ENCODE assay signal across 22 mouse cellular contexts in the genomic region with DNA sequence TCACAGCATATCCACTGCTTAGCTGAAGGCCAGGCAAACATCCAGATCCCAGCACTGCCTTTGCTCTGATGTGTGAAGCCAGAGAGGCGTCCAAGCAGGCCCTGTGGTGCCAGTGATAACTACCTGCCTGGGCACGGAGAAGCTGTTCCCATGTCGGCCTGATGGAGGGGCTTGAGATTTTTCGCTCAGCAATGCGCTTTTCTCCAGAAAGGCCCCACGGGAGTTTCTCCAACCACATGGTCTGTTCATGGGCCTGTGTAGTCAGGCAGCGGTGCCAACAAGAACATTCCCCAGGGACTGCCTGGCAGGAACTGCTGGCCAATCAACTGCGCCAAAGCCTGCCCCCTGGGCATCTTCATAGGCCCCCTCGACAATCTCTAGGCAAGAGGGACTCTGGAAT.
DNase-seq lines count a peak whose midpoint lies in the region; ATAC-seq and TF ChIP-seq lines count a peak whose summit lies in the region.
"Had no signal": no experiment of that assay in that cellular context is flagged by ENCODE, and none has a peak within 500 bp of the region (broad histone marks: within the 10 kb centered on the region; RNA-seq: fewer than 3 reads in every experiment).

No protein-coding gene starts in this region.

- 38% methylated on average over 9 of the region's 9 CpGs for WGBS in hindbrain, postnatal 0 days
- WGBS in hindbrain, embryonic 11.5 days: 89% methylated on average over 9 of the region's 9 CpGs

- H3K4me3 ChIP-seq in hindbrain, postnatal 0 days (ENCODE audit: low read length): no peak overlapping the region
- H3K4me3 ChIP-seq in hindbrain, embryonic 11.5 days (ENCODE audit: low read depth, low read length): no peak overlapping the region
- H3K4me3 ChIP-seq: embryonic facial prominence, embryonic 12.5 days; forebrain, embryonic 13.5 days; heart, embryonic 10.5 days; liver, embryonic 12.5 days; midbrain, embryonic 15.5 days; myocyte; neural tube, embryonic 13.5 days had no signal

- H3K36me3 ChIP-seq in hindbrain, postnatal 0 days (ENCODE audit: insufficient read depth, low read length): no peaks in the 10 kb centered on the region
- no peaks in the 10 kb centered on the region for H3K36me3 ChIP-seq in hindbrain, embryonic 11.5 days (ENCODE audit: control insufficient read depth, insufficient read depth, low read length)
- H3K36me3 ChIP-seq: embryonic facial prominence, embryonic 12.5 days; heart, embryonic 10.5 days; liver, embryonic 12.5 days; midbrain, embryonic 15.5 days; neural tube, embryonic 13.5 days had no signal

- no peaks in the 10 kb centered on the region for H3K9me3 ChIP-seq in hindbrain, postnatal 0 days (ENCODE audit: low read length)
- no peaks in the 10 kb centered on the region for H3K9me3 ChIP-seq in hindbrain, embryonic 11.5 days (ENCODE audit: control insufficient read depth, low read length)
- H3K9me3 ChIP-seq: embryonic facial prominence, embryonic 12.5 days; forebrain, embryonic 13.5 days; heart, embryonic 10.5 days; liver, embryonic 12.5 days; midbrain, embryonic 15.5 days; neural tube, embryonic 13.5 days had no signal

- no peak overlapping the region for H3K27ac ChIP-seq in hindbrain, postnatal 0 days
- no peak overlapping the region for H3K27ac ChIP-seq in hindbrain, embryonic 11.5 days (ENCODE audit: low read depth, low read length)
- H3K27ac ChIP-seq: embryonic facial prominence, embryonic 12.5 days; forebrain, embryonic 13.5 days; heart, embryonic 10.5 days; liver, embryonic 12.5 days; midbrain, embryonic 15.5 days; neural tube, embryonic 13.5 days had no signal

- peak; percentile 56 for ATAC-seq in hindbrain, postnatal 0 days
- ATAC-seq in hindbrain, embryonic 11.5 days (ENCODE audit: low FRiP score): no peak
- ATAC-seq: activated CD4-positive, CD25-positive, alpha-beta regulatory T cell, adult 4 months; forebrain, embryonic 13.5 days; liver, embryonic 12.5 days; midbrain, embryonic 15.5 days had no signal

- H3K4me1 ChIP-seq in hindbrain, postnatal 0 days (ENCODE audit: insufficient read depth, low read length): no peaks in the 10 kb centered on the region
- H3K4me1 ChIP-seq in hindbrain, embryonic 11.5 days (replicated peaks; ENCODE audit: control insufficient read depth, insufficient read depth, low read length): no peaks in the 10 kb centered on the region
- H3K4me1 ChIP-seq: heart, embryonic 10.5 days; midbrain, embryonic 15.5 days; neural tube, embryonic 13.5 days had no signal

- H3K4me2 ChIP-seq in hindbrain, postnatal 0 days (ENCODE audit: low read depth, low read length): no peak overlapping the region
- no peak overlapping the region for H3K4me2 ChIP-seq in hindbrain, embryonic 11.5 days (replicated peaks; ENCODE audit: low read depth, low read length)
- H3K4me2 ChIP-seq: embryonic facial prominence, embryonic 12.5 days; forebrain, embryonic 13.5 days; liver, embryonic 12.5 days; lung, embryonic 14.5 days; midbrain, embryonic 15.5 days; neural tube, embryonic 13.5 days had no signal

- H3K27me3 ChIP-seq in hindbrain, postnatal 0 days (ENCODE audit: insufficient read depth, low read length): no peaks in the 10 kb centered on the region
- H3K27me3 ChIP-seq in hindbrain, embryonic 11.5 days (ENCODE audit: control insufficient read depth, insufficient read depth, low read length): no peaks in the 10 kb centered on the region
- H3K27me3 ChIP-seq: embryonic facial prominence, embryonic 12.5 days; forebrain, embryonic 13.5 days; liver, embryonic 12.5 days; midbrain, embryonic 15.5 days; neural tube, embryonic 13.5 days had no signal

- DNase-seq in cerebellum, postnatal 10 days: peak; percentile 56 to 66
- DNase-seq in cerebellum, postnatal 4 days (ENCODE audit: low spot score in 2 of 2): no peak
- peak; percentile 69 for DNase-seq in hindbrain, postnatal 0 days (ENCODE audit: low spot score)
- DNase-seq in hindbrain, embryonic 11.5 days (ENCODE audit: low spot score): no peak
- peak; percentile 35 for DNase-seq in testis, postnatal 10 days (ENCODE audit: low spot score)
- no peak for DNase-seq in testis, postnatal 14 days (ENCODE audit: low spot score)
- DNase-seq in embryo, embryonic 11 days: no peak
- DNase-seq: cerebellum, adult 8-10 months; kidney, adult 18-20 months; layer of hippocampus, adult 9-11 months; lung, embryonic 14.5 days; right cerebral cortex, postnatal 25 days; spleen, adult 18-20 months; thymus, postnatal 25 days had no signal

- no peak overlapping the region for H3K9ac ChIP-seq in hindbrain, postnatal 0 days (replicated peaks; ENCODE audit: low read length)
- no peak overlapping the region for H3K9ac ChIP-seq in hindbrain, embryonic 11.5 days (ENCODE audit: low read depth, low read length)
- H3K9ac ChIP-seq: embryonic facial prominence, embryonic 12.5 days; forebrain, embryonic 13.5 days; liver, embryonic 12.5 days; lung, embryonic 14.5 days; midbrain, embryonic 15.5 days; neural tube, embryonic 13.5 days had no signal

- peak; percentile 39 for TF ChIP-seq CTCF in hindbrain, postnatal 0 days (IDR thresholded peaks at IDR 0.05; ENCODE audit: low read depth)

Comparison
In these comparisons a context has a peak if more than half of its experiments do, and no peak if none do; other contexts are left out.
1. DNase-seq: peak in cerebellum, postnatal 10 days (2 of 2), hindbrain, postnatal 0 days (single experiment) and testis, postnatal 10 days (single experiment); none in cerebellum, postnatal 4 days (0 of 2), hindbrain, embryonic 11.5 days (single experiment), testis, postnatal 14 days (single experiment) and embryo, embryonic 11 days (single experiment).